Mouse (Mus musculus): ENCODE measurements around the gene Pomgnt2.
A peak's percentile ranks its signal among the peaks of the same experiment; 100 is the strongest.

DNA sequence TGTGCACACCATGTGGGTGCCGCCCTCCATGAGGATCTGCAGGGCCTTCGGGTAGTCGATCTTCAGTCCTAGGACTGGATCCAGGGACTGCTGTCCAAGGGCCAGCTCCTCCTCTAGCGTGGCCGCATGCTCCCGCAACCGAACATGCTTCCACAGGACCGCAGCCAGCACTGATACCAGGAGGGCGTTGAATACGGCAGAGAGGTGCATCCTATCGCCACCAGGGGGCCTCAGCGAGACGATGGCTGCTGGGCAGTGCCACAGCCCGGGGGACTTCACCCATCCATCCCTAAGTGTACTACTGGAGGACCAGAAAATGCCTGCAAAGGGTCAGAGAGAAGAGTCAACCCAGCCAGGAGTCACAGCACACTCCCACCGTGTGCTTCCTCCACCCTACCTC is 13.4 kb downstream of the Pomgnt2 start:
- TF ChIP-seq CTCF (IDR thresholded peaks at IDR 0.05; ENCODE audit: extremely low read depth, insufficient read depth, insufficient read length, insufficient replicate concordance) = peak; percentile 58; the same call in 1 of the 2 replicates
- TF ChIP-seq POLR2A (IDR thresholded peaks at IDR 0.05; ENCODE audit: low read depth, low read length) = no peak

Data from spleen, adult 2 months (tissue).